Mouse (Mus musculus) mouse embryonic stem cell (cell line): ENCODE results near the gene B130006D01Rik.

Experiments used
- in situ Hi-C, 2 experiments: fragments of 300-500 bp; cut with MboI; formaldehyde crosslinking; loops; 1 replicate in 1 of 2; 3 replicates in 1 of 2; pipeline ENCODE4 v1.14.3; 2019 to 2020; ENCODE audit warnings: low sequenced_read_pairs in 2 of 2, low pct_unique_long_range_greater_than_20kb in 1 of 2, mixed read lengths in 1 of 2; ENCODE audit not compliant: unreplicated experiment in 1 of 2

B130006D01Rik gene

DNA sequence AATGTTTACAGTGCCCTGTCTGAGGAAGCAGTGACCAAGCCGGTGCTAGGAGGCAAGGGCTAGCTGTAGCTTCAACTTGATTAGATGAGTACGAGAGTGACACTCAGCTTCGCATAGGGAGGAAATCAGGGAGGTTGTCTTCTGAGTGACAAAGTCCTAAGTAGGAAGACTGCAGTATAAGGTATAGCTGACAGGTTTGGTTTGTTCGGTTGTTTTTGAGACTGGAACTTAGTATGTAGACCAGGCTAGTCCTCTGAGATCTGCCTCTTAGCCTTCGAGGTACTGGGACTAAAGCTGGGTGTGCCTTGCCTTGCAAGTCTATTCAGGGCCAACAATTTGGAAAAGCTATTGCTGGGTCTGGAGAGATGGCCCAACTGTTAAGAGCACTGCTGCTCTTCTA lies at the start of gene B130006D01Rik:
Gene B130006D01Rik, plus strand, starts transcription at position 301 of the 400 bp plus-strand sequence.
- in situ Hi-C loops: no loop called here

DNA sequence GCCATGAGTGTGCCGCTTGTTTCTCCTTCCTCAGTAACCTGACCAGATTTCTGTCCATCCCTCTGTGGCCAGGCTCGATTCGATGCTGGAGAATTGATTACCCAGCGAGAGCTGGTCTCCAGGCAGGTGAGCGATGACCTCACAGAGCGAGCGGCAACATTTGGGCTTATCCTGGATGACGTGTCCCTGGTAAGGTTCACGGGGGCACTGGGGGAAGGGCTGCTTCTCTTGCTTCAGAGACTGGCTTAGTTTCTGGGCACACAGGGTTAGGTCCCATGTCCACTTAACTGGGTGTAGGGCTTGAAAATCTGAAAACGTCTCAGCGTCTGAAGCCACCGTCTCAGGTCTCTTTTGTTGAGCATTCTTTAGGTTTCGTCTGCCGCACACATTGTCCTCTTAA lies 47.9 kb upstream of the B130006D01Rik start:
- in situ Hi-C loops: no loop called here

GRCm38 (mm10) chr11:95676307-95676706 lies 47.1 kb upstream of the B130006D01Rik start:
- in situ Hi-C loops: no loop called here

GRCm38 (mm10) chr11:95677925-95678701 lies 45.3 kb upstream of the B130006D01Rik start:
- in situ Hi-C loops: no loop called here

- in situ Hi-C loops: loop anchor here (5.0 kb wide), 1 partner anchor 70 kb away; no protein-coding TSS in a partner anchor
Observed at GRCm38 (mm10) chr11:95681995-95682601, 41.3 kb upstream of the B130006D01Rik start.

DNA sequence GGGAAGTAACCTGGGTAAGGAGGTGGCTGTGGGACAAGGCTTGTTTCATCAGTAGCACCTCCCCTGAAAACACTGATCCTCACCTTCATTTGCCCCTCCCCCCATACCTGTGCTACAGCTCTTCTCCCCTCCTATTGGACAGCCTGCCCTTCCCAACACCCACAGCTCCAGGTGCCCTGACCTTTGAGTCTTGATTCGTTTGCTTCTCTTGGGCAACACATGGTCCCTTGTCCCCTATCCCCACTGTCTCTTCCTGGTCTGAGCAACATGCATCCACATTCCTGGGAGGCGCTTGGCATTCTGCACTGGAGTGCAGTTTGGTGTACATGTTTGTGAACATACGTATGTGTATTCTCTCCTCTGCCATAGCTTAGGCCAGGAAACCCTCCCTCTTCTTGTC lies 40.4 kb upstream of the B130006D01Rik start:
- in situ Hi-C loops: loop anchor here (5.0 kb wide), 1 partner anchor 69 kb away; no protein-coding TSS in a partner anchor

GRCm38 (mm10) chr11:95686031-95686430 lies 37.4 kb upstream of the B130006D01Rik start:
- in situ Hi-C loops: no loop called here

- in situ Hi-C loops: no loop called here
Observed at GRCm38 (mm10) chr11:95687084-95687656, 36.2 kb upstream of the B130006D01Rik start.

- in situ Hi-C loops: no loop called here
Observed at GRCm38 (mm10) chr11:95688515-95688914, 34.9 kb upstream of the B130006D01Rik start.

DNA sequence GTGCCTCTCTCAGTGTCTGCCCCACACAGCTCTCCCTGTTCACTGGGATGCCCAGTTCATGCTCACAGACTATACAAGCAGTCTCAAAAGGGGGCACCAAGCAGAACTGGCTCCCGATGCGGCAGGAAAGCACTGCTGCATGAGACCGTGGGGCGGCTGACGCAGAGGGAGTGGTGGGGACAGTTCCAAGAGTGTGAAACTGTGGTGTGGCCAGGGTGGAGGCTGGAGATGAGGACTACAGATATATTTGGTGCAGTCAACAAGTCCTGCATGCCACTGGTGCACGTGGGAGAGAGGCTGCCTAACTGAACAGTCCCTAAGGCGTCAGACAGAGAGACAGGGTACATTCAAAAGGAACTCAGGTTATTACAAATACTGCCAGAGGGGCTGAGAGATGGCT lies 34.4 kb upstream of the B130006D01Rik start:
- in situ Hi-C loops: no loop called here

GRCm38 (mm10) chr11:95689544-95689943 lies 33.8 kb upstream of the B130006D01Rik start:
- in situ Hi-C loops: no loop called here

DNA sequence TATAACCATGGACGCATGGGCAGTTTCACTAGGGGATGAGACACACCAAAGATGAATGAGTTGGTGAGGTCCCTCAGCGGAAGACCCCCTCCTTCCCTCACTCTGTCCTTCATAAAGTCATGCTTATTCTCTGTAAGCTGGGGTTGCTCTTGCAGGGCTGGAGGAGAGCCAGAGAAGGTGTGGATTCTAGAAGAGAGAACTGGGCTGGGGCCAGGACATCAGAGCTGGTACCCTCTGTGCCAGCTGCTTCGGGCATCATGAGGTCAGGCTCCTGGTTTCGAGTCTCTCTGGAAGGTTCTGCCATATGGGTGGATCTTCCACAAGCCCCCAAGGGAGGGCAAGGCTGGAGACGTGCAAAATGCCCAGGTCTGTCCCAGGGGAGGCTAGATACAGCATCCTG lies 24.8 kb upstream of the B130006D01Rik start:
- in situ Hi-C loops: no loop called here

GRCm38 (mm10) chr11:95700778-95701739 lies 22.3 kb upstream of the B130006D01Rik start:
- in situ Hi-C loops: no loop called here

GRCm38 (mm10) chr11:95704032-95704969 lies 19.1 kb upstream of the B130006D01Rik start:
- in situ Hi-C loops: no loop called here

DNA sequence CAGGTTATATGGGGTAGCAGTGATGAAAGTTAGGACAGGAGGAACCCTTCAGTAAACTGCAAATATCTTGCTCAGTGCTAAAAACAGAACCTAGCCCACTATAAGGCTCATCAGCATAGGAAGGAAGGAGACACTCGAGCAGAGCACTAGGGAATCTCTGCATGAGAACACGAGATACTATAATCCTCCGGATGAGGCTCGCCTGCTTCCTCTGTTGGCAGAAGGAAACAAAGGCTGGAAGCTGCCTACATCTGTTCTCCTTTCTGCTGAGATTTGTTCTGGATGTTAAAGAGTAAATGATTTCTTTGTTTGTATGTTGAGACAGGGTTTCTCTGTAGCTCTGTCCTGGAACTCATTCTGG lies 18.4 kb upstream of the B130006D01Rik start:
- in situ Hi-C loops: no loop called here

- in situ Hi-C loops: no loop called here
Observed at GRCm38 (mm10) chr11:95709534-95710040, 13.8 kb upstream of the B130006D01Rik start.

DNA sequence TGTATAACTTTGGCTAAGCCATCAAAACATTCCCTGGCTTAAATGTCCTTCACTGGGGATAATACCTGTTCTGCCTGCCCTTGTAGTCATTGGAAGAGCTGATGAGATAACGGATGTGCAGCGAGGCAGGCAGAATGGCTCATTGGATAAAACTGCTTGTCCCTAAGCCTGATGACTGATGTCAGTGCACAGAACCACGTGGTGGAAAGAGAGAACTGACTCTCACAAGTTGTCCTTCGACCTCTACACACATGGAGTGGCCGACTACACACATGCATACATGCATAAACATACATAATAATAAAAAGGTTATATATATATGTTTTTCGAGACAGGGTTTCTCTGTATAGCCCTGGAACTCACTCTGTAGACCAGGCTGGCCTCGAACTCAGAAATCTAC lies 12.9 kb upstream of the B130006D01Rik start:
- in situ Hi-C loops: no loop called here
